Mouse (Mus musculus) erythroblast, embryonic 14.5 days (primary cell): ENCODE data around the gene Rps12.

ENCODE experiments used
- GATA1 ChIP-seq: IDR thresholded peaks from 2 replicates; pipeline ENCODE4 v1.6.1; 2012; ENCODE audit warnings: low read length, inconsistent platforms, mixed read lengths
- TAL1 ChIP-seq: IDR thresholded peaks from 3 replicates; pipeline ENCODE4 v1.6.1; 2012; ENCODE audit warnings: low read length, inconsistent platforms, mixed read lengths

GRCm38 (mm10) chr10:23804665-23805064 lies 17.6 kb upstream of the Rps12 start:
- TF ChIP-seq GATA1 (no peak), TAL1 (no peak)
